Mouse (Mus musculus): ENCODE measurements around the gene Dis3. TPM values are rescaled to one million over a fixed set of nuclear protein-coding genes. Genes with fewer than 3 reads are reported as not detected.

Gene Dis3
- 5.1 and 8.0 TPM in 2 replicates for polyA plus RNA-seq (2012; ENCODE audit: low replicate concordance)

GRCm38 (mm10) chr14:99099267-99099966 is at the start of gene Dis3, which contains the start of gene Pibf1:
Dis3 (minus strand) TSS chr14:99099770.
Pibf1 (plus strand) TSS chr14:99099424.

GRCm38 (mm10) chr14:99046031-99046781 is 53.4 kb downstream of the Dis3 start, which contains the start of the genes Mzt1 and Bora:
Mzt1 (minus strand) TSS chr14:99046134.
Bora (plus strand) TSS chr14:99046222.

Other genes starting within 250 kb of the Dis3 start
- not detected in 2 replicates for gene Rpl36a-ps1, start 105.5 kb downstream of the Dis3 start, polyA plus RNA-seq (2012; ENCODE audit: low replicate concordance)
- 9.7 and 12.8 TPM in 2 replicates for gene Mzt1, start 53.6 kb downstream of the Dis3 start, polyA plus RNA-seq (2012; ENCODE audit: low replicate concordance)
- gene Bora, start 53.5 kb downstream of the Dis3 start, polyA plus RNA-seq (2012; ENCODE audit: low replicate concordance), result 1.2 and 3.7 TPM in 2 replicates
- gene Pibf1, start 346 bp downstream of the Dis3 start, polyA plus RNA-seq (2012; ENCODE audit: low replicate concordance), result 0.52 and 1.1 TPM in 2 replicates
- 2.7 and 3.7 TPM in 2 replicates for gene Klf5, start 198.9 kb upstream of the Dis3 start, polyA plus RNA-seq (2012; ENCODE audit: low replicate concordance)